Mouse (Mus musculus) limb, embryonic 15.5 days (tissue): ENCODE measurements at regions not wholly inside any gene's neighbourhood (a gene's known extent, or its start where the extent isn't known, plus 50 kb on each side); places are given as distances from the start of the nearest gene placed in this dataset.
A peak's percentile ranks its signal among the peaks of the same experiment; 100 is the strongest.

Source experiments
- ATAC-seq: fragments of 200-750 bp; cut with Nextera tagmentation; 2 replicates; pipeline ENCODE4 v1.8.0; 2017; ENCODE audit warnings: low read depth, moderate TSS enrichment; ENCODE audit not compliant: insufficient number of reproducible peaks, low FRiP score, low TSS enrichment
- H3K27ac ChIP-seq: fragments of 300-500 bp; sonication (generic); 2 replicates; pipeline ENCODE4 v1.5.1; 2015; ENCODE audit warnings: moderate library complexity, mild to moderate bottlenecking, inconsistent platforms
- H3K27me3 ChIP-seq: fragments of 300-500 bp; sonication (generic); 2 replicates; pipeline ENCODE4 v1.6.1; 2015; ENCODE audit warnings: inconsistent platforms
- H3K36me3 ChIP-seq: fragments of 300-500 bp; sonication (generic); 2 replicates; pipeline ENCODE4 v1.6.1; 2015; ENCODE audit warnings: inconsistent platforms
- H3K4me1 ChIP-seq: fragments of 300-500 bp; sonication (generic); 2 replicates; pipeline ENCODE4 v1.6.1; 2015; ENCODE audit warnings: inconsistent platforms
- H3K4me2 ChIP-seq: fragments of 300-500 bp; sonication (generic); 2 replicates; pipeline ENCODE4 v1.6.1; 2015; ENCODE audit warnings: mild to moderate bottlenecking, inconsistent platforms
- H3K4me3 ChIP-seq: fragments of 300-500 bp; sonication (generic); 2 replicates; pipeline ENCODE4 v1.5.1; 2015; ENCODE audit warnings: mild to moderate bottlenecking, inconsistent platforms
- H3K9ac ChIP-seq: fragments of 300-500 bp; sonication (generic); 2 replicates; pipeline ENCODE4 v1.6.1; 2015; ENCODE audit warnings: inconsistent platforms
- H3K9me3 ChIP-seq: fragments of 300-500 bp; sonication (generic); 2 replicates; pipeline ENCODE4 v1.6.1; 2016; ENCODE audit warnings: inconsistent platforms
- WGBS: fragments of 180-500 bp; shearing (Covaris S2); methylation state at CpG from one replicate; pipeline ENCODE4 v1.1.7; 2015; 5-methylcytosine and 5-hydroxymethylcytosine counted together

- Histone ChIP-seq H3K4me3 (no peak overlapping the region), H3K9ac (no peak overlapping the region), H3K36me3 (no peaks in the 10 kb centered on the region), H3K27me3 (no peaks in the 10 kb centered on the region), H3K4me1 (peaks cover 6% of the 10 kb centered on the region; the same call in 1 of the 2 replicates), H3K27ac (no peak overlapping the region), H3K9me3 (no peaks in the 10 kb centered on the region), H3K4me2 (no peak overlapping the region)
- 72% methylated on average over 6 of the region's 6 CpGs for WGBS
- no peak for ATAC-seq
Observed at GRCm38 (mm10) chr3:40189529-40189928, 341.6 kb upstream of the Intu start.

GRCm38 (mm10) chr3:40190024-40190423 is 341.1 kb upstream of the Intu start:
- Histone ChIP-seq H3K36me3 (no peaks in the 10 kb centered on the region), H3K27ac (no peak overlapping the region), H3K9ac (no peak overlapping the region), H3K27me3 (no peaks in the 10 kb centered on the region), H3K9me3 (no peaks in the 10 kb centered on the region), H3K4me3 (no peak overlapping the region), H3K4me1 (peaks cover 6% of the 10 kb centered on the region; the same call in 1 of the 2 replicates), H3K4me2 (no peak overlapping the region)
- 63% methylated on average over 4 of the region's 4 CpGs for WGBS
- no peak for ATAC-seq

GRCm38 (mm10) chr3:40200174-40200573 is 330.9 kb upstream of the Intu start:
- no peak overlapping the region for H3K4me2 ChIP-seq
- no peak overlapping the region for H3K4me3 ChIP-seq
- H3K27ac ChIP-seq = no peak overlapping the region
- H3K4me1 ChIP-seq = no peaks in the 10 kb centered on the region
- H3K36me3 ChIP-seq = no peaks in the 10 kb centered on the region
- WGBS = 75% methylated on average over 4 of the region's 4 CpGs
- no peak for ATAC-seq
- H3K9me3 ChIP-seq = no peaks in the 10 kb centered on the region
- no peak overlapping the region for H3K9ac ChIP-seq
- no peaks in the 10 kb centered on the region for H3K27me3 ChIP-seq

- H3K4me3 ChIP-seq = no peak overlapping the region
- H3K9ac ChIP-seq = no peak overlapping the region
- no peak for ATAC-seq
- H3K9me3 ChIP-seq = no peaks in the 10 kb centered on the region
- no peaks in the 10 kb centered on the region for H3K36me3 ChIP-seq
- 40% methylated on average over 4 of the region's 4 CpGs for WGBS
- H3K27me3 ChIP-seq = no peaks in the 10 kb centered on the region
- H3K4me1 ChIP-seq = no peaks in the 10 kb centered on the region
- H3K27ac ChIP-seq = no peak overlapping the region
- H3K4me2 ChIP-seq = no peak overlapping the region
Observed at GRCm38 (mm10) chr3:40206326-40206725, 324.8 kb upstream of the Intu start.

- H3K27me3 ChIP-seq = no peaks in the 10 kb centered on the region
- no peak overlapping the region for H3K9ac ChIP-seq
- H3K36me3 ChIP-seq = no peaks in the 10 kb centered on the region
- no peaks in the 10 kb centered on the region for H3K4me1 ChIP-seq
- no peak overlapping the region for H3K27ac ChIP-seq
- no peak overlapping the region for H3K4me2 ChIP-seq
- no peak overlapping the region for H3K4me3 ChIP-seq
- H3K9me3 ChIP-seq = no peaks in the 10 kb centered on the region
- ATAC-seq = peak; percentile 58; the same call in 1 of the 2 replicates
Observed at GRCm38 (mm10) chr3:40211793-40212192, 319.3 kb upstream of the Intu start.

- ATAC-seq = no peak
Observed at GRCm38 (mm10) chr3:40226772-40227171, 304.3 kb upstream of the Intu start.

GRCm38 (mm10) chr3:40243499-40244101 is 287.5 kb upstream of the Intu start:
- Histone ChIP-seq H3K4me2 (no peak overlapping the region), H3K27me3 (no peaks in the 10 kb centered on the region), H3K36me3 (no peaks in the 10 kb centered on the region), H3K4me1 (0 out of 2 replicates have a peak, but pooled peaks cover 2% of the 10 kb centered on the region), H3K27ac (peak overlapping the region; percentile 50; the same call in 1 of the 2 replicates), H3K9ac (no peak overlapping the region), H3K9me3 (no peaks in the 10 kb centered on the region), H3K4me3 (no peak overlapping the region)
- no peak for ATAC-seq
- 48% methylated on average over 4 of the region's 4 CpGs for WGBS

More at GRCm38 (mm10) chr3:40226772-40227171, 304.3 kb upstream of the Intu start:
- H3K27ac ChIP-seq = no peak overlapping the region
- H3K4me2 ChIP-seq = no peak overlapping the region
- no peak overlapping the region for H3K4me3 ChIP-seq
- no peaks in the 10 kb centered on the region for H3K9me3 ChIP-seq
- no peaks in the 10 kb centered on the region for H3K4me1 ChIP-seq
- H3K27me3 ChIP-seq = no peaks in the 10 kb centered on the region
- 74% methylated on average over 1 of the region's 1 CpGs for WGBS
- no peaks in the 10 kb centered on the region for H3K36me3 ChIP-seq
- H3K9ac ChIP-seq = no peak overlapping the region

GRCm38 (mm10) chr3:40254376-40254775 is 276.7 kb upstream of the Intu start:
- Histone ChIP-seq H3K4me3 (no peak overlapping the region), H3K27me3 (no peaks in the 10 kb centered on the region), H3K4me2 (no peak overlapping the region), H3K9me3 (no peaks in the 10 kb centered on the region), H3K4me1 (peaks cover 9% of the 10 kb centered on the region), H3K36me3 (no peaks in the 10 kb centered on the region), H3K9ac (no peak overlapping the region), H3K27ac (no peak overlapping the region)
- 48% methylated on average over 5 of the region's 5 CpGs for WGBS
- ATAC-seq = no peak

GRCm38 (mm10) chr3:40262536-40262935 is 268.6 kb upstream of the Intu start:
- Histone ChIP-seq H3K9ac (no peak overlapping the region), H3K27me3 (no peaks in the 10 kb centered on the region), H3K4me2 (no peak overlapping the region), H3K36me3 (no peaks in the 10 kb centered on the region), H3K9me3 (no peaks in the 10 kb centered on the region), H3K27ac (no peak overlapping the region), H3K4me3 (no peak overlapping the region), H3K4me1 (no peaks in the 10 kb centered on the region; the same call in 1 of the 2 replicates)
- no peak for ATAC-seq
- WGBS = 59% methylated on average over 7 of the region's 7 CpGs

- no peak for ATAC-seq
- no peaks in the 10 kb centered on the region for H3K36me3 ChIP-seq
- 61% methylated on average over 1 of the region's 1 CpGs for WGBS
- H3K9ac ChIP-seq = no peak overlapping the region
- H3K4me3 ChIP-seq = no peak overlapping the region
- no peaks in the 10 kb centered on the region; the same call in 1 of the 2 replicates for H3K4me1 ChIP-seq
- no peaks in the 10 kb centered on the region for H3K27me3 ChIP-seq
- H3K4me2 ChIP-seq = no peak overlapping the region
- H3K27ac ChIP-seq = no peak overlapping the region
- H3K9me3 ChIP-seq = no peaks in the 10 kb centered on the region
Observed at GRCm38 (mm10) chr3:40267514-40267913, 263.6 kb upstream of the Intu start.

- no peak overlapping the region for H3K9ac ChIP-seq
Observed at GRCm38 (mm10) chr3:40282926-40283325, 248.2 kb upstream of the Intu start.

GRCm38 (mm10) chr3:40286959-40287710 is 244.0 kb upstream of the Intu start:
- 40% methylated on average over 7 of the region's 7 CpGs for WGBS
- no peak for ATAC-seq
- H3K36me3 ChIP-seq = no peaks in the 10 kb centered on the region
- H3K27ac ChIP-seq = no peak overlapping the region
- 0 out of 2 replicates have a peak, but pooled peaks cover 8% of the 10 kb centered on the region for H3K4me1 ChIP-seq
- no peaks in the 10 kb centered on the region for H3K9me3 ChIP-seq
- no peak overlapping the region for H3K9ac ChIP-seq
- H3K4me2 ChIP-seq = no peak overlapping the region
- no peaks in the 10 kb centered on the region for H3K27me3 ChIP-seq
- no peak overlapping the region for H3K4me3 ChIP-seq

More at GRCm38 (mm10) chr3:40282926-40283325, 248.2 kb upstream of the Intu start:
- no peak for ATAC-seq
- 53% methylated on average over 1 of the region's 1 CpGs for WGBS
- H3K27ac ChIP-seq = no peak overlapping the region
- no peak overlapping the region for H3K4me2 ChIP-seq
- no peaks in the 10 kb centered on the region for H3K9me3 ChIP-seq
- H3K4me1 ChIP-seq = 0 out of 2 replicates have a peak, but pooled peaks cover 8% of the 10 kb centered on the region
- no peak overlapping the region for H3K4me3 ChIP-seq
- H3K27me3 ChIP-seq = no peaks in the 10 kb centered on the region
- no peaks in the 10 kb centered on the region for H3K36me3 ChIP-seq
